Mouse (Mus musculus) bone marrow, adult 2 months (tissue): Measurements from ENCODE around the gene Acvrl1. TPM values are rescaled to one million over a fixed set of nuclear protein-coding genes. Genes with fewer than 3 reads are reported as not detected.

Experiments
- H3K27ac ChIP-seq: fragments of 200-500 bp; 2 replicates; pipeline ENCODE4 v1.5.1; 2012; ENCODE audit warnings: low read depth, mild to moderate bottlenecking, control low read depth, inconsistent platforms, low read length; ENCODE audit not compliant: control insufficient read depth, poor library complexity, insufficient read depth
- H3K4me1 ChIP-seq: fragments of 200-500 bp; 2 replicates; pipeline ENCODE4 v1.6.1; 2011; ENCODE audit warnings: low read length; ENCODE audit not compliant: control insufficient read depth, insufficient read depth
- H3K4me3 ChIP-seq: fragments of 200-500 bp; replicated peaks from 2 replicates; pipeline ENCODE3; 2011; ENCODE audit warnings: mild to moderate bottlenecking, low read depth, low read length, control low read depth; ENCODE audit not compliant: control insufficient read depth
- CTCF ChIP-seq: fragments of 200-500 bp; IDR thresholded peaks from 2 replicates; pipeline ENCODE4 v1.5.1; 2011; ENCODE audit warnings: low read length, control low read depth; ENCODE audit not compliant: control insufficient read depth, insufficient read depth
- POLR2A ChIP-seq: fragments of 200-500 bp; IDR thresholded peaks from 2 replicates; pipeline ENCODE4 v1.6.1; 2011; ENCODE audit warnings: low read depth, mild to moderate bottlenecking, control low read depth, low read length, borderline replicate concordance; ENCODE audit not compliant: control insufficient read depth
- WGBS: fragments of 180-500 bp; shearing (Covaris S2); methylation state at CpG from one replicate; pipeline ENCODE4 v1.1.7; 2018; 5-methylcytosine and 5-hydroxymethylcytosine counted together
- polyA plus RNA-seq: library from polyadenylated mRNA; stranded (reverse); fragments of >200 nt; gene quantifications from 2 replicates; pipeline ENCODE4 v1.2.4, GENCODE M21; 2011; ENCODE audit warnings: low replicate concordance; ENCODE audit not compliant: missing spikeins, insufficient read depth, insufficient read length

Acvrl1 gene
- polyA plus RNA-seq, 1 experiment = 21.9 TPM

- no peak for TF ChIP-seq CTCF
- TF ChIP-seq POLR2A = no peak
- Histone ChIP-seq H3K27ac (no peak overlapping the region), H3K4me1 (peaks cover 12% of the 10 kb centered on the region), H3K4me3 (no peak overlapping the region)
- 62% methylated on average over 10 of the region's 10 CpGs for WGBS
Measured at GRCm38 (mm10) chr15:101189981-101190761, 61.8 kb downstream of the Acvrl1 start.

- WGBS = 13% methylated on average over 5 of the region's 5 CpGs
- TF ChIP-seq CTCF = no peak
- TF ChIP-seq POLR2A = no peak
- Histone ChIP-seq H3K27ac (no peak overlapping the region), H3K4me1 (peaks cover 14% of the 10 kb centered on the region), H3K4me3 (no peak overlapping the region)
Measured at GRCm38 (mm10) chr15:101190762-101191150, 62.4 kb downstream of the Acvrl1 start.

GRCm38 (mm10) chr15:101191459-101192259, 63.3 kb downstream of the Acvrl1 start:
- WGBS = 38% methylated on average over 13 of the region's 13 CpGs
- Histone ChIP-seq H3K4me3 (no peak overlapping the region), H3K4me1 (peaks cover 17% of the 10 kb centered on the region), H3K27ac (no peak overlapping the region; the same call in none of the 2 replicates)
- TF ChIP-seq POLR2A = no peak
- TF ChIP-seq CTCF = no peak

GRCm38 (mm10) chr15:101192260-101192640, 63.9 kb downstream of the Acvrl1 start:
- Histone ChIP-seq H3K4me1 (peaks cover 17% of the 10 kb centered on the region), H3K4me3 (no peak overlapping the region), H3K27ac (no peak overlapping the region)
- TF ChIP-seq CTCF = no peak
- no peak for TF ChIP-seq POLR2A
- WGBS = 66% methylated on average over 7 of the region's 7 CpGs

- 87% methylated on average over 7 of the region's 7 CpGs for WGBS
- H3K27ac ChIP-seq = no peak overlapping the region
- peaks cover 17% of the 10 kb centered on the region for H3K4me1 ChIP-seq
- no peak overlapping the region for H3K4me3 ChIP-seq
- no peak for TF ChIP-seq POLR2A
- TF ChIP-seq CTCF = no peak
Measured at GRCm38 (mm10) chr15:101192651-101193050, 64.3 kb downstream of the Acvrl1 start.

GRCm38 (mm10) chr15:101193971-101194370, 65.6 kb downstream of the Acvrl1 start:
- WGBS = 79% methylated on average over 6 of the region's 6 CpGs
- H3K4me1 ChIP-seq = peaks cover 15% of the 10 kb centered on the region
- H3K27ac ChIP-seq = no peak overlapping the region
- TF ChIP-seq CTCF (no peak), POLR2A (no peak)
- H3K4me3 ChIP-seq = no peak overlapping the region

Other genes starting within 250 kb of the Acvrl1 start
- not detected in 2 replicates for gene Gm47841, start 81.1 kb upstream of the Acvrl1 start, polyA plus RNA-seq
- gene Fignl2, start 50.0 kb upstream of the Acvrl1 start, polyA plus RNA-seq = 0.45 and 1.9 TPM in 2 replicates
- gene Ankrd33, start 12.8 kb upstream of the Acvrl1 start, polyA plus RNA-seq = not detected in 2 replicates
- 3.6 and 6.4 TPM in 2 replicates for gene Acvr1b, start 45.5 kb downstream of the Acvrl1 start, polyA plus RNA-seq
- 2.5 and 2.6 TPM in 2 replicates for gene Grasp, start 95.7 kb downstream of the Acvrl1 start, polyA plus RNA-seq
- 9.1 and 10.0 TPM in 2 replicates for gene Nr4a1, start 125.7 kb downstream of the Acvrl1 start, polyA plus RNA-seq
- gene Atg101, start 155.8 kb downstream of the Acvrl1 start, polyA plus RNA-seq = 27.4 and 42.0 TPM in 2 replicates
- 0.50 and 1.4 TPM in 2 replicates for gene 6030408B16Rik, start 164.7 kb downstream of the Acvrl1 start, polyA plus RNA-seq
- gene Krt80, start 241.6 kb downstream of the Acvrl1 start, polyA plus RNA-seq = 1.3 and 3.5 TPM in 2 replicates